Mouse (Mus musculus): ENCODE data around the gene Magi1.

DNA sequence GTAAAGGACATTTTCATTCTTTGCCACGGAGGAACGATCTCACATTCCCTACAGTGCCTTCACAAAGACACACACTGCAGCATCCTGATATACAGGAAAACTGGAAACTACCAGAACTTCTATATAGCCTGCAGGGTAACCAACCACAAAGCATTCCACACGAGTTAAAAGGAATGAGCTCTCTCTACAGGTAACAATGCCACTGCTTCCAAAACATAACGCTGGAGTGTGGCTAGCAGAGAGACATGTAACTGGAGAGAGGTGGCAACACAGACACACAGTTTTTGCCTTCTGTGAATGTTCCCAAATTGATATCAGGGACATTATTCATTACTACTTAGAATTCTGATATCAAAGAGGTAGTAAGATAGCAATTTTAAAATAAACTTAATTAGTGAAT, 564.2 kb downstream of the Magi1 start:
- TF ChIP-seq POLR2A (IDR thresholded peaks at IDR 0.05; ENCODE audit: insufficient read depth, low read depth, low read length) = no peak
- no peak for TF ChIP-seq CTCF (IDR thresholded peaks at IDR 0.05)
